Mouse (Mus musculus) erythroblast, embryonic 14.5 days (primary cell): ENCODE results near the gene 9230104L09Rik.

Experiments
- GATA1 ChIP-seq: IDR thresholded peaks from 2 replicates; pipeline ENCODE4 v1.6.1; 2012; ENCODE audit warnings: low read length, inconsistent platforms, mixed read lengths
- TAL1 ChIP-seq: IDR thresholded peaks from 3 replicates; pipeline ENCODE4 v1.6.1; 2012; ENCODE audit warnings: low read length, inconsistent platforms, mixed read lengths

DNA sequence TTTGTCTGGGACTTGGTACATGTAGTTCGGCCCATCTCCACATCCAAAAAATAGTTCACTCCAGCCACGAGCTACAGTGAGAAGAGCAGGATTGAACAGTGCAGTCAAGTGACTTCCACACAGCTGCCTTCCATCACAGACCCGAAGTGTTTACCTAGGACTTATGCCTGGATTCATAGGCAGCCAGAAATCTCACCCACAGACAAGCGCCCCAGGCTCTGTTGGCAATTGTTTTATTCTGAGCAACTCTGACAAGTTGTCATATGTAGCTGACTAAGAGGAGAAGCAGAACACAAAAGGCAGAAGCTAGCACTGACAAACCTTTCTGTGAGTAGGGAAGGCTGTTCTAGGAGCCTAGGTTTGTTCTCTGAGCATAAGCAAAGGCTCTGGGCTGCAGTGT lies 8.0 kb upstream of the 9230104L09Rik start:
- TF ChIP-seq TAL1 (no peak), GATA1 (no peak)
